Mouse (Mus musculus) heart, adult 2 months (tissue): ENCODE measurements at regions not wholly inside any gene's neighbourhood (a gene's known extent, or its start where the extent isn't known, plus 50 kb on each side); places are given as distances from the start of the nearest gene placed in this dataset.

Experiments used
- DNase-seq, 2 experiments: peaks; one replicate each; pipeline ENCODE4 v3.0.0; 2021
- H3K27ac ChIP-seq: fragments of 200-600 bp; 2 replicates; pipeline ENCODE4 v1.8.1; 2022
- H3K27me3 ChIP-seq: fragments of 200-500 bp; 2 replicates; pipeline ENCODE4 v1.6.1; 2012; ENCODE audit warnings: mild to moderate bottlenecking, low read length, inconsistent platforms, mixed read lengths; ENCODE audit not compliant: control insufficient read depth, insufficient read depth
- H3K36me3 ChIP-seq: fragments of 200-500 bp; 2 replicates; pipeline ENCODE4 v1.6.1; 2012; ENCODE audit warnings: low read length, inconsistent platforms; ENCODE audit not compliant: control insufficient read depth, insufficient read depth
- H3K4me1 ChIP-seq: fragments of 200-500 bp; 2 replicates; pipeline ENCODE4 v1.6.1; 2011; ENCODE audit warnings: low read length; ENCODE audit not compliant: control insufficient read depth, insufficient read depth
- H3K4me3 ChIP-seq: fragments of 200-600 bp; 2 replicates; pipeline ENCODE4 v1.8.1; 2022
- H3K79me2 ChIP-seq: fragments of 200-500 bp; replicated peaks from 2 replicates; pipeline ENCODE4 v1.6.1; 2012; ENCODE audit warnings: mild to moderate bottlenecking, inconsistent platforms, low read length, moderate library complexity, mixed read lengths; ENCODE audit not compliant: control insufficient read depth, insufficient read depth
- H3K9ac ChIP-seq: fragments of 200-500 bp; 2 replicates; pipeline ENCODE4 v1.6.1; 2012; ENCODE audit warnings: low read depth, mild to moderate bottlenecking, control low read depth, inconsistent platforms, low read length, mixed read lengths
- CTCF ChIP-seq: fragments of 200-600 bp; IDR thresholded peaks from 2 replicates; pipeline ENCODE4 v1.8.1; 2022; ENCODE audit warnings: antibody characterized with exemption, mild to moderate bottlenecking, moderate library complexity
- EP300 ChIP-seq: fragments of 200-500 bp; IDR thresholded peaks from 2 replicates; pipeline ENCODE4 v1.6.1; 2011; ENCODE audit warnings: low read depth, low read length, control low read depth; ENCODE audit not compliant: insufficient read depth
- POLR2A ChIP-seq: fragments of 200-500 bp; IDR thresholded peaks from 2 replicates; pipeline ENCODE4 v1.6.1; 2011; ENCODE audit warnings: mild to moderate bottlenecking, low read depth, low read length, control low read depth; ENCODE audit not compliant: insufficient read depth
- WGBS: fragments of 180-500 bp; shearing (Covaris S2); methylation state at CpG from one replicate; pipeline ENCODE4 v1.1.7; 2018; 5-methylcytosine and 5-hydroxymethylcytosine counted together
- intact Hi-C: fragments of 180-260 bp; cut with DNase I; formaldehyde crosslinking; loops from one replicate; pipeline ENCODE4 v1.15.1; 2025

DNA sequence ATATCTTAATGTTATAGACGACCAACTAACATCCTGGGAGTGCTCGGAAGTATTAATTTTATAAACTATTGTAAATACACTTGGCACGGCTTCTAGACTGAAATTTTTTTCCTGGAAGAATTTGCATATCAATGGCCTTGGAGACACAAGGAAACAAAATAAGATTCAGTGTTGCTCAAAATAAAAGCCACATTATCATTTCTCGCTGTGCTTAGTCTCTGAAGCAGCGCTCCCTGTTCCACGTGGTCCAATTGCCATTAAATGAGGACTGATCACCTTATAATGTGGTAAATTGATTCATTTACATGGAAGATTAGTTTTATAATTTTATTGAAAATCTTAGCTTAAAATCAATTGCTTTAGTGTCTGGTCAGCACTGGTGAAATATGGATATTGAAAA is 407.5 kb upstream of the Lsamp start:
- Histone ChIP-seq H3K27me3 (no peaks in the 10 kb centered on the region), H3K36me3 (no peaks in the 10 kb centered on the region), H3K4me1 (no peaks in the 10 kb centered on the region), H3K4me3 (no peak overlapping the region), H3K9ac (no peak overlapping the region), H3K79me2 (no peaks in the 10 kb centered on the region), H3K27ac (no peak overlapping the region)
- DNase-seq: no peak
- intact Hi-C loops: no loop called here
- TF ChIP-seq CTCF: no peak
- no peak for TF ChIP-seq EP300
- no peak for TF ChIP-seq POLR2A
- WGBS: 75% methylated on average over 6 of the region's 6 CpGs

DNA sequence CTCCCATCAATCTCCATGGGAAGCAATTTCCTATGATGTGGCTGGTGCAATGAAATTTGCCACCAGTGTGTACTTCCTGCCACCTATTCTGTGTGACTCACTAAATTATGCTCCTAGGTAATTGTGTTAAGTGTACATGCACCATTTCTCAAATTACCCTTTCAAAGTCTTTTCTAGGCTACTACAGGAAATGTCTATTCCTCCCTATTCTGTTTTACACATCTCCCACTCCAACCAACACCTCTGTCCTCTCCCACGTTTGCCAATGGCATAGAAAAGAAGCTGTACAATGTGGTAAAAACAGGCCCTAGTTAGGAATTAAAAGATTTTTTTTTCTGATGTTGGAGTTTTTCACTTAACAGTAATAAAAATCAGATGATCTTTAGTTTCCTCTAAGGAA is 404.5 kb upstream of the Lsamp start:
- Histone ChIP-seq H3K27ac (no peak overlapping the region), H3K36me3 (no peaks in the 10 kb centered on the region), H3K27me3 (no peaks in the 10 kb centered on the region), H3K4me3 (no peak overlapping the region), H3K79me2 (no peaks in the 10 kb centered on the region), H3K9ac (no peak overlapping the region), H3K4me1 (no peaks in the 10 kb centered on the region)
- WGBS: 50% methylated on average over 1 of the region's 1 CpGs
- TF ChIP-seq POLR2A (no peak), EP300 (no peak), CTCF (no peak)
- intact Hi-C loops: no loop called here
- no peak for DNase-seq
